Mouse (Mus musculus) splenic B cell, adult 2 months (primary cell): ENCODE results near the gene Sirt2.

Source experiments
- DNase-seq: peaks from one replicate; pipeline ENCODE4 v3.0.0-alpha.2; 2011; ENCODE audit warnings: low read depth, low spot score
- H3K27me3 ChIP-seq: 2 replicates; pipeline ENCODE4 v1.6.1; 2012; ENCODE audit warnings: mild to moderate bottlenecking, low read length, moderate library complexity, mixed read lengths; ENCODE audit not compliant: control insufficient read depth, poor library complexity, insufficient read depth, severe bottlenecking
- H3K36me3 ChIP-seq: 2 replicates; pipeline ENCODE4 v1.6.1; 2012; ENCODE audit warnings: mild to moderate bottlenecking, low read length, moderate library complexity, mixed read lengths; ENCODE audit not compliant: control insufficient read depth, poor library complexity, insufficient read depth, severe bottlenecking

The Sirt2 gene

DNA sequence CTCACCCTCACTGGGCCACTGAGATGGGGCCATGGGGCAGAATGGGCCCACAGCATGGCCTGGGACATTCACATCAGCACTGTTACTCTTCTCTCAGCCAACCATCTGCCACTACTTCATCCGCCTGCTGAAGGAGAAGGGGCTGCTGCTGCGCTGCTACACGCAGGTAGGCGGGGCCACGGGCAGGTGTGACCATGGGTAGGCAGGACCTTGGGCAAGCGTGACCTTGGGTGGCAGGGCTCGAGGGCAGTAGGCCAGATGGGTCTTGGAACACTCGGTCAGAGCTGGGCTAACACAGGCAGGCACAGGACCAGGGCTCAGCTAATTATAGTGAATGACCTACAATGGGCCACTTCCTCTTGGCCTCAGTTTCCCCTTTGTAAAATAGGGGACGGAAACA is 12.3 kb downstream of the Sirt2 start:
- no peak for DNase-seq
- Histone ChIP-seq H3K36me3 (peaks cover 13% of the 10 kb centered on the region), H3K27me3 (no peaks in the 10 kb centered on the region)

DNA sequence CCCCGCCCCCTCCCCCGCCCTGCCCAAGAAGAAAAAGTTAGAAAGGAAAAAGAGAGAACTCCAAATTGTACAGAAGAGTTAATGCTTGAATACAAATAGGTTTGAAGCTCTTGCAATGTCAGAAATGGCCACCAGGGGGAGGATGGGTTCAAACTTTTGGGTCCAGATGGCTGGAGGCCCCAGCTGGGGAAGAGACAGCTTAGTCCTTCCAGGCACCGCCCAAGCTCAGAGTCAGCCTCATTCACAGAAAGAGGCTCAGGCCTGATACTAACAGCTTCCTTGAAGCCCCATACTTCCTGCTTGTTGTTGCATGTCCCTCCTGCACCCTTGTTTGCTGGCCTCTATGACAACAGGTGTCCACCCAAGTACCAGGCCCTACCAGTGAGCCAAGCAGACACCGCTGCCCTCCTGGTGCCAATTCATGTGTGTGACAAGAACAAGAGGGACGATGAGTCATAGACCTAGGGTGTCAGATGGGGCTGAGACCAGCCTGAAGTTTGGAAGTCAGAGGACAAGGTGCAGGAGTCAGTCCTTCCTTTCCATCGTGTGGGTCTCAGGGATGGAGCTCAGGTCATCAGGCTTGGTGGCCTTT is 13.6 kb downstream of the Sirt2 start:
- H3K36me3 ChIP-seq: peaks cover 7% of the 10 kb centered on the region
- DNase-seq: peak; percentile 93
- no peaks in the 10 kb centered on the region for H3K27me3 ChIP-seq

DNA sequence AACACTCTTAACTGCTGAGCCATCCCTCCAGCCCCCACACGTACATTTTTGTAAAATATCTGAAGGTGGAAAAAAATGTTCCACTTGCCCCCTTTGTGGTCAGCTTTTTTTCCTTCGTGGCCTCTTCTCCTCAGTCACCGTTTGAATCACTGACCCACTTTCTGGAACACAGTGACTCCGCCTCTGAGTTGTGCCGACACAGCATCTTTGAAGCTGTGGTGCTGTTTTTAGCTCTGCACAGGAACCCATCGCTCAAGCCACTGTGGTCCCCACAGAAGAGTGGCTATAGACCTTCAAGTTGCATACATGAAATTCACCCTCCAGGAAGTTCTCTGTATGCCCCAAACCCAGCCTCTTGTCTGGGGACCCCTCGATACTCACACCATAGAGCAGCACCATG is 14.3 kb downstream of the Sirt2 start:
- Histone ChIP-seq H3K36me3 (peaks cover 5% of the 10 kb centered on the region), H3K27me3 (no peaks in the 10 kb centered on the region)
- no peak for DNase-seq

DNA sequence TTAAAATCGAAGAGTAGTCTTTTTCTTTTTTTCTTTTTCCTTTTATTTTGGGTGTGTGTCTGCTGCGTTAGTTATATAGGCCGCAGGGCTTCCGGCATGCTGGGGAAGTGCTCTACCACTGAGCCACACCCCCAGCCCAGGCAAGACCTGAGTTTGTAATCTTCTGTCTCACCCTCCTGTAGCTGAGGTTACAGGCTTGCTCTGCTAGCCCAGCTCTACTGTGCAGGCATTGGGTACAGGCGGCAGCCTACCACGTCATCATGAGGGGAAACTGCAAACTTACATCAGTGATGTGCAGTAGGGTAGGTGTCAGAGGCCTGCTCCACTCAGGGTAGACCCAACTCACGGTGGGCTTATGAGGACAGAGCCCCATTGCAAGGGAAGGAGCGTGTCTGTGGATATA is 14.7 kb downstream of the Sirt2 start:
- DNase-seq: peak; percentile 80
- Histone ChIP-seq H3K27me3 (no peaks in the 10 kb centered on the region), H3K36me3 (peaks cover 5% of the 10 kb centered on the region; the same call in 1 of the 2 replicates)

DNA sequence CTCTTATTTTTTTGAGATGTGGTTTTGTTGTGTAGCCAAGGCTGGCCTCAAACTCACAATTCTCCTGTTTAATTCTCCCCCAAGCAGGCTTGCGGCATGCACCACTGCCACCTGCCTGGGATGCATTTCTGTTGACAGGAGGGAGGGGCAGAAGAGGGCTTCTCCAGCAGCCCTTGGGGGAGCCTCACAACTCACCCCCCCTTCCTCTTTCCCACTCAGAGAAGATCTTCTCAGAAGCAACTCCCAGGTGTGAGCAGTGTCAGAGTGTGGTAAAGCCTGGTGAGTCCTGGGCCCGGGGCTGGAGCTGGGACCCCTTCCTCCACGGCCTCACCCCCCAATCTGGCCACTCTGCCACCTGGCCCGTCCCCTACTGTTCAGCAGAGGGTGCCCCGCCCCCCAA is 18.6 kb downstream of the Sirt2 start:
- Histone ChIP-seq H3K27me3 (no peaks in the 10 kb centered on the region), H3K36me3 (no peaks in the 10 kb centered on the region; the same call in 1 of the 2 replicates)
- no peak for DNase-seq

DNA sequence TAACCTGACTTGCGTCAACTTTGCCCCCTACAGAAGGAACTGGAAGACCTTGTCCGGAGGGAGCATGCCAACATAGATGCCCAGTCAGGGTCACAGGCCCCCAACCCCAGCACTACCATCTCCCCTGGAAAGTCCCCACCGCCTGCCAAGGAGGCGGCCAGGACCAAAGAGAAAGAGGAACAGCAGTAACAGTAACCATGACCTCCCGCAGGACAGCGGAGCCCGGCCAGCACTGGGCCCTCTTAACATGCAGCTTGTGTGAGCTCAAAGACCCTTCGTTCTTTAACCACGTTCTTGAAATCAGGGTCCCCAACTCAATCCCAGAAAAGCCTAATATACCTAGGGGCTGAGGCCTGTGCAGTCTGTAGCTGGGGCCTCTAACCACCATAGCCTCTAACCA is 21.3 kb downstream of the Sirt2 start:
- peak; percentile 37 for DNase-seq
- Histone ChIP-seq H3K27me3 (no peaks in the 10 kb centered on the region), H3K36me3 (no peaks in the 10 kb centered on the region; the same call in 1 of the 2 replicates)

DNA sequence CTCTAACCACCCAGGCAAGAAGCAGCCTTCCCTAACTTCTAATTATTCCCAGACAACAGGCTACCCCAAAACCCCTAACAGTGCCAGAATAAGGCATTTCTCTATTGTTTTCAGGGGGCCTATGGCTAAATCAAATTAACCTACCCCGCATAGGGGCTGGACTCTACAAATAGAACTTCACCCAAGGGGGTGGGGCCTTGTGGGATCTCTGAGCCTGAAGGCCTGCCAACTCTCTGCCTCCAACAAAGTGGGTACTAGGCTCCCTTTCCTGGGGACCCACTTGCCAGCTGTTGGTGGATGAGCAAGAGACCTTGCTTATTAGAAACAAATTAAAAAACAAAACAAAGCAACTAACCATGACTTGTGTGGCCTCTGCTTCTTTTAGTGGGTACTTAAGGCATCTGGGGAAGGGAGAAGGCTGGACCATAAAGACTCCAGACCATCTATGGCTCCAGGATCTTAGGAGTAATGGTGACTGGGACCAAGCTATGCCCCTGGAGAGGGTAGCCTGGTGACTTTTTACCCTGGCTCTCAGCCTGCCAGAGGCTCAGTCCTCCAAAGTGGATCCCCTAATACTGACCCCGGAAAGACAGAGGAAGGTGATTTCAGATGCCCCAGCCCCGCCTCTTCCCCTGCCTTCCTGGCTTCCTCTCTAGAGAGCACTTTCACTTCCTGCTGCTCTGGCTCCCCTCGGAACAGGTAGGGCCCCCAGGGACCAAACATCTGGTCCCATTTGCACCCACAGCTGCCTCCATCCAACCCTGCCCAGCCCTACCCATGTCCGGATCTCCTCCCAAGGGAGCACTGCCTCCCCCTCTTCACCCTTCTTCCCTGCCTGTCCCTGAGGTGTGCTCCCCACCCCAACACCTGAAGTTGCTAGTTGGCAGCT is 22.0 kb downstream of the Sirt2 start, which contains the start of gene Rinl:
Gene Rinl (plus strand): TSS at position 663 of the 889 bp plus-strand sequence.
- H3K27me3 ChIP-seq: no peaks in the 10 kb centered on the region
- DNase-seq: peak; percentile 92
- H3K36me3 ChIP-seq: no peaks in the 10 kb centered on the region; the same call in 1 of the 2 replicates

DNA sequence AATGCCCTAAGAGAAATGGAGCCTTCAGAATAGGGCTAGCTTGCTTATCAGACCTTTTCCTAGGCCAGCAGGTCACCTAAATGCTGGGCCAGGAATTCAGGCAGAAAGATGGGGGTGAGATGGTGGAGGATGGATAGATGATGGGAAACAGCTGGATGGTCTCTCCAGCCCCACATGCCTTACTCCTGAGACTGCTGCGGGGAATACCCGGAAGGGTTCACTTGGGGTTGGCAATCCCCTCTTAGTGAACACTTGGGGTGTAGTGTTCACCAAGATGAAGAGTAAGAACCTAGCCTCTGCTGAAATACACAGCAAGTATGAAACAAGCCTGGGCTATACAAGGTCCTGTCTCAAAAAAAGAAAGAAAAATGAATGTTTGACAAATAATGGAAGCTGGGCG is 22.7 kb downstream of the Sirt2 start:
- no peak for DNase-seq
- H3K27me3 ChIP-seq: no peaks in the 10 kb centered on the region

DNA sequence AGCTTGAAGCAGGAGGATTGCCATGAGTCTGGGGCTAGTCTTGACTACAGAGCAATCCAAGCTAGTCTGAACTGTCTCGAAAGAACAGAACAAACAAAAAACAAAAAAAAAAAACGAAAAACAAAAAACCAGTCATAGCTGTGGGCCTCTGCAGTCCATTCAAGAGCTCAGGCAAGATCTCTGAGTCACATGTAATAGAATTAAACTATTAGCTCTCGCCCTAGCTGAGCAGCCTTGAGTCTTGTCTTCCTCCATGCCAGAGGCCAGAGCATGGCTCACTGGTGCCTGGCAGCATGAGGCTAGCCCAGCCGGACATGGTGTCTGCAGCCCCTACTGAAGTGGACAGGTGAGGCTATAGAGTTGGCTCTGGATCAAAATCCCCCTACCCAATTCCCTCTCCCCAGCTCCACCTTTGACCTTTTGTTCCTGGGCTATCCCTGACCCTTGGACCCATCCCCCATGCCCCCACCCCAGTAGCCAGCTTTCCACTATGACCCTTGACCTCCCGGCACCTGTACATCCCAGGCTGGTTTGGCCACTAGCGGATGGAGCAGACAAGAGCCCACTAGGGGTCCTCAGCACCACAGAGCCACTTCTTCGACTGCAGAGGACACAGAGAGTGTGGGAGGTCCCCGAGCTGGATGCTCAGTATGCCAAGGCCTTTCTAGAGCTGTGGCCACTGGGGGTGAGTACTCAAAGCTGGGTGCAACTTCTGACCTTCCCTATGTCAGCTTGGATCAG is 23.7 kb downstream of the Sirt2 start:
- no peaks in the 10 kb centered on the region; the same call in 1 of the 2 replicates for H3K36me3 ChIP-seq
- H3K27me3 ChIP-seq: no peaks in the 10 kb centered on the region
- no peak for DNase-seq

More for the DNA sequence above, 22.7 kb downstream of the Sirt2 start:
- no peaks in the 10 kb centered on the region; the same call in 1 of the 2 replicates for H3K36me3 ChIP-seq

DNA sequence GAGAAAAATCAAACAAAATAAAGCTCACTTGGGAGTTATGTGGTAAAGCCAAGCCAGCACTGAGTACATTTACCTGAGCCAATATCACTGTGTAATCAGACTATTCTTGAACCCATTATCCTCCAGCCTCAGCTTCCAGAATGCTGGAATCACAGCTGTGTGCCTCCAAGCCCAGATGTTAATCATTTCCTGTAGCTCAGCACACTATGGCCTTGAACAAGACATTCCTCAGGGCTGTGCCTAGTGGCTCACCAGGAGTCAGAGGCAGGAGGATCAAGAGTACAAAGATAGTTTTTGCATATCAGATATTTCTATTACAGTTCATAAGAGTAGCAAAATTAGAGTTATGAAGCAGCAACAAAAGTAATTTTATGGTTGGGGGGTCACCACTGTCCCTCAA is 25.2 kb downstream of the Sirt2 start:
- DNase-seq: no peak
- no peaks in the 10 kb centered on the region for H3K36me3 ChIP-seq
- H3K27me3 ChIP-seq: no peaks in the 10 kb centered on the region

DNA sequence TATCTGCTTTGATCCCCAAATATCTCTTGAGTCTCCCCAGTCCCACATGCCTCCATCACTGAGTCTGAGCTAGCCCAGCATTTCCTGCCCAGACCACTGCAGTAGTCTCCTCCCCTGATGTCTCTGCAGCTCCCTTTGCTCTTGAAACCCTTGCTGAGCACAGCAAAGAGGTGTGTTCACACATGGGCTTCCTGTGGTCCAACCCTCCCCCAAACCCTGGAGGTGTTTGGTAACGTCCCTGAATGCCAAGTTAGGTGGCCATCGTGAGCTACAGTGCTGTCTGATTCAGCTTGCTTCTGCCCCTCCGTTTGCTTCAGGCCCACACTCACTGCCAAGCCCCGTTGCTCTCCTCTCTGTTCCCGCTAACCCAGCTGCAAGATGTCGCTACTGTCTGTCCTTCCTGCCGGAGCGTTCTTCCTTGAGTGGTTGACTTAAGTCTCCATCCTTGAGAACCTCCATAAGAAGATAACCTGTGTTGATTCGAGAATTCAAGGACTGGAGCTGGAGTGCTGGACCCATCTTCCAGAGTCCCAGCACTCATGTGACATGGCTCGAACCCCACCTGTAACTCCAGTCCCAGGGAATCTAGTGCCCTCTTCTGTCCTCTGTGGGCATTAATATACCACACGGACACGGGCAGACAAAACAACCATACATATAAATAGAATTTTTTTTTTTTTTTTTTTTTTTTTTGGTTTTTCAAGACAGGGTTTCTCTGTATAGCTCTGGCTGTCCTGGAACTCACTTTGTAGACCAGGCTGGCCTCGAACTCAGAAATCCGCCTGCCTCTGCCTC is 26.1 kb downstream of the Sirt2 start:
- peak; percentile 38 for DNase-seq
- Histone ChIP-seq H3K27me3 (no peaks in the 10 kb centered on the region), H3K36me3 (no peaks in the 10 kb centered on the region)

DNA sequence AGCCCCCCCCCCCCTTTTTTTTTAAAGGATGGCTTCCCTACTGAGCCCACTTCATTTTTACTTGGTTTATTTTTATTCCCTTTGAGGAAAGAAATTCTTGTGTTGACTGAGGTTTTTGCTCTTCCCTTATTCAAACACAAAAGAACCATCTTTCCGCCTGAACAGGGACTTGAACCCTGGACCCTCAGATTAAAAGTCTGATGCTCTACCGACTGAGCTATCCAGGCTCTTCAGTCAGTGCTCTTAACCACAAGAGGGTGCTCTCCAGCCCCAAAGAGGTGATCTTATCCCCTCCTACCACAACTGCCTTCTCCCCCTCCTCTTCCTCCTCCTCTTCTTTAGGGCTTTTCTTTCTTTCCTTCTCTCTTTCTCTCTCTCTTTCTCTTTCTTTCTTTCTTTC is 27.3 kb downstream of the Sirt2 start:
- no peaks in the 10 kb centered on the region for H3K36me3 ChIP-seq
- H3K27me3 ChIP-seq: no peaks in the 10 kb centered on the region
- peak; percentile 67 for DNase-seq

DNA sequence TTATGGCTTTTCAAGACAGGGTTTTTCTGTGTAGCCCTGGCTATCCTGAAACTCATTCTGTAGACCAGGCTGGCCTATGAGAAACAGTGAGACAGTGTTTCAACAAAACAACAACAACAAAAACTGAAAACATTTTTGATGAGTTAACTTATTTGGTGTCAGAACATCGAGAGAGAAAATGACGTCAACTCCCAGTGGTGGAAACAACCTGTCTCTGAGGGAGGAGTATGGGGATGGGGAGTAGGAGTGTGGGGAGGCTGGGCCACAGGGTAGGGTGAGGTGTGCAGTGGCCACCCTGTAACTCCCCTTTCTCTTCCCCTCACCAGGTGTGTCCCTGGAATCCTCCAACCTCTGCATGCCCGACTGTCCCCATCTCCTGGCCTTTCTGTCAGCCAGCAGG is 28.0 kb downstream of the Sirt2 start:
- no peaks in the 10 kb centered on the region for H3K36me3 ChIP-seq
- DNase-seq: no peak
- no peaks in the 10 kb centered on the region for H3K27me3 ChIP-seq

DNA sequence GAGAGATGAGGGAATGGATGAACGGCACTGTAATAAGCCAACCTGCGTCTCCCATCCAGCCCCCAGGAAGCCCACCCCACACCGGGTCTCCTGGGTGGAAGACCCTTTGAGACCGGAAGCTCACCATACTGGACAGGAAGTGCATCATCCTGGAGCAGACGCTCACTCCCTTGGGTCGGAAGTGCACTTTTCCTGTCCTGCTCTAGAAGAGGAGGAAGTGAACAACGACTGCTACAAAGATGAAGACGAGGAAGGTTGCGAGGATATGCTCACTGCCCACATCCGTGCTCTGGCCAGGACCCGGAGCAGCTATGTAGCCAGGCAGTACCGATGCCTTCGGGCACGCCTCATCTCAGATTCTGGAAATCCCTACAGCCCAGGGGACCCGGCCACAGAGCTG is 29.3 kb downstream of the Sirt2 start:
- no peaks in the 10 kb centered on the region for H3K36me3 ChIP-seq
- DNase-seq: peak; percentile 54
- H3K27me3 ChIP-seq: no peaks in the 10 kb centered on the region
